Mouse (Mus musculus): ENCODE results near the gene Ccdc88c.
A peak's percentile ranks its signal among the peaks of the same experiment; 100 is the strongest.

Ccdc88c gene

DNA sequence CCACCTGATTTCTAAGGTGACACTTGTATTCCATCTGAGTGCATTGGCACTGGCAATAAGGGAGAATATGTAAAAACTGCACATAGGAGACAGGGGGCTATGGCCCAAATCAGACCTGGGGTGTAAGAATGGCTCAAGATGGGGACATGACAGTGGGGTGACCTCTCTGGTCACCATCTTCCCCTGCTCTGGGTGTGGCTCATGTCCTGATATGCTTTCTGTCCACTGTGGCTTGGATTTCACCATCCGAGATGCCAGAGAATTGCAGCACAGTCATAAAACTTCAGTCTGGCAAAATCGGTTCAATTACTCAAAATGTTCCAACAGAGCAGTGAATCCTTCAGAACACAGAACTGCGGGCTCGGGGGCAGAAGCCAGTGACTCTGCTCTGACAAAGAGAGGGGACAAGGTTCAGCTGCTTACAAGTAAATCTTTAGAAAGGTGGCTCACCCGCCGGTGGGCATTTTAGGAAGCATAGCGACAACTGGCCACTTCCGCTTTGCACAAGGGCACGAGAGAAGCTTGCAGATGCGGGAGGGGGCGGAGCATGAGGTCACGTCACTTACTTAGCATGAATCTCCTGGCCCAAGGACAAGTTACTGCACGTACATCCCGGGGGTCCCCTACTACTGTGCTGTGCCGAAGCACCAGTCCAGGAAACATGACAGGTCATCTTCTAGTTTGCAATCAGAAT is 104.1 kb downstream of the Ccdc88c start:
- no peak for DNase-seq

DNA sequence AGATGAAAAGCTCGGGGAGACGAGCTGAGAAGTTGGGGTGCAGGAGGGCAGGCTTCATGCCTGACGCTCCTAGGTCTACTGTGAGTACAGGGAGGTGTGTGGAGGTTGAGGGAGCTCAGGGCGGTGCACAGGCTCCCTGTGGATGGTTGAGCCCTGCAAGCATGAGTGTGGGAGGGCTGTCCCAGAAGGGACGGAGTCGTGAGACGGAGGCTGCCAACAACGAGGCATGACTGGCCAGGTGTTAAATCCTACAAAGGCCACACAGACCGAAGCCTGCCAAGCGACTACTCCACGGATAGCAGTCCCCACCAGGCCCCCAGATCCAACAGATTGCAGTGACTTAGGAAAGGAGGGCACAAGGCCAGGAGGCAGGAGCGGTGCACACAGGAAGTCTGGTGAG is 118.1 kb downstream of the Ccdc88c start:
- no peak for DNase-seq

DNA sequence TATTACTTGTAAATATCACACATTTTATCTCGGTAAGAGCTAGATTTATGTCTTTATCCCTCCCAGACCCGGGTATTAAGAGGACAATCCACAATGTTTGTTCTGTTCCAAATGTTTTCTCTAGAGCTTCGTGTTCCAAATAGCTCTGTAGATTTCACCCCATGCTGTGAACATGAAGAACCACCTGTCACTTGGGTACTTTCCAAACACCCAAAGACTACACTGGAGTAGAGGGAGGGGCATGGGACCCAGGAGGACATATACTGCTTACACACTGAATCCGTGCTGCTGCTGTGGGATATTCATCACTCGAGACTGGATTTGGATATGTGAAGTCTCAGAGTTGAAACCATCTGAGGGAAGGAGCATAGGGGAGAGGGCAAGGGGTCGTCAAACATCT is 119.1 kb downstream of the Ccdc88c start:
- no peak for DNase-seq

DNA sequence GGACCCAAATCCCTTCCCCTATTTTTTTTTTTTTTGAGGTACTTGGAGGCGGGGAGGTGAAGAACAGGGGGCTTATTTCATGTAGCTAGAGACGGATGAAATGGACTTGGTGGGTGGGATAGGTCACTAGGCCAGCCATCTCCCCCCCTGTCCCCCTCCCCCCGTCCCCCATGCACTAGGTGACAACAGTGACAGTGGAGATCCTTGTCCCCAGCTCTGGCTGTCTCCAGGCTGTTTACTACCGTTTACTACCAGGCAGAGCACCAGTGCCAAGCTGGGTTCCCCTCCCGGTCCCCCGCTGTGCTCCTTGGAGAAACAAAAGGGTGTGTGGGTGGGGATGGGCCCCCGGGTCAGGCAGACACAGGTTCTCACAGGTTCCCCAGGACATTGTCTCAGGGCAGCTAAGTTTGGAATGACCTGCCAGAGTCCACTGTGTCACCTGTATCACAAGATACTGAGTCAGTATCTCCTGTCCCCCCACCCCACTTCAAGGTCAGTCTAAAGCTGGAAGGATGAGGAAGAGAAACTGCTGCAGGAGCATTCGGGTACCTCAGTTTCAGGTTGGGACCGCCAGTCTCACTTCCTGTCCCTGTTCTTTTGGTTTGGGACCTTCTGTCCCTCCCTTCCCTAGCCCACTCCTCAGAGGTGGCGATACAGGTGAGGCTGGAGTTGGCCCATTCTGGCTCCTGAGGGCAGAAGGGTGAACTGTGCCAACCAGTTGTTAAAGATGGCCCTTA is 120.4 kb downstream of the Ccdc88c start:
- no peak for DNase-seq

DNA sequence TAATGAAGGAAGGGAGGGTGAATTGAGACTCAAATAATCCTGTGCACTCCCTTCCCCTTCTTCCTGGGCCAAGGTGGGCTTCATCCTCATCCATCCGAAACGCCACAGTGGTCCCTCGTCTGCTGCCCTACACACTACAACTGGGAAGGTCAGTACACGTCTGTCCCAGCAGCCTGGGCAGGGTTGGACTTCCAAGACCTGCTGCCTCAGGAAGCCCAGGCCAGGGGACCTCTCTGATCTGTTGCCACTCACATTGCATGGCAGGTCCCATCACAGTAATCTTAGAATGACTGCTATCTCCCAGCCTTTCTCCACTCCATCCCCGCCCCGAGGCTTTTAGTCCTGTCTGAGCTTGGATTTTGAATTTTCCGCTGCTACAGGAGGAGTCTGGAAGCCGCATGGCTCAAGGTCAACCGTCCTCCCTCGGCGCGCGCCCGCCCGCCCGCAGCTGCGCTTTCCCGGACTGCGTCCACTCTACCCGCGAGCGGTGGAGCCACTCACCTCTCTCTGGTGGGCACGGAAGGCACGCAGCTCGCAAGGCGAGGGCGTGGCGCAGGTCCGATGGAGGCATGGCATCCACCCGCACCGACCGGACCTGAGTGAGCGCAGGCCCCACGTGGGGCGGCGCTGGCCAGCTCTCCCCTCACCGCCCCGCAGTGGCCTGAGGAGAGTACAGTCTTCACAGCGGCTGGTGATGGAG is 121.1 kb downstream of the Ccdc88c start, which contains the start of gene Gpr68:
TSS of gene Gpr68 (minus strand) at position 601 of the 700 bp plus-strand sequence.
- DNase-seq: no peak

DNA sequence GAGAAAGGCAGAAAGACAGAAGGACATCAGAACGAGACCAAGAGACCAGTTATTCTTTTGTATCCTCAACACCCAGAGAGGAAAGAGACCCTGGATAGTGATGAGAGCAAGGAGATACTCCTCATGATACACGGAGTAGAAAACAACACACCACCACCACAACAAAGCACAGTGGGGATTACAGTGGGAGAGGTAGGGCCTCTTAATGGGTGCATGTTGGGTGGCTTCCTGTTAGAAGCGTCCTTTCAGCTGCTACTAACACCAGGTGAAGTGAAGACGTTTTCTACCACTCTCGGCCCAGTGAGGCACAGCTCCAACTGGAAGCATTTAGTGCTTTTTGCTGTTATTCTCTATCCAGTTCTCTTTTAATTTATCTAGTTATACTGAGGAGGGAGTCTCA is 122.0 kb downstream of the Ccdc88c start:
- no peak for DNase-seq

DNA sequence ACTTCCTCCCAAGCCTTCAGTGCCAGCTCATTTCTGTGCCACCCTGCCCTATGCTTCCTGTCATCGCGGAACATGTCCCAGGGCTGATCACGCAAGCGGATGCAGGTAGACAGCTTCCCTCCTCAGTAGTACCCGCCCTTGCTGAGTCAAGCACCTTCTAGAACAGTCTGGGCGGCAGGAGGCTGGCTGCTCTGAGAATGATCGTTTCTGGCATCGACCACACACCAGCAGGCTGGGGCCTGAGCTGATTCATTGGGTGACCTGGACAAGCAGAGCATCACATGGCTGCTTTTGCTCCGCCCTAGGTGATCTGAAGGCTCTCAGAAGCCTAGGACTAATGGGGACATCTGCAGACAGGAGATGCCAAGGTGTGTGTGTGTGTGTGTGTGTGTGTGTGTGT is 125.1 kb downstream of the Ccdc88c start:
- no peak for DNase-seq

DNA sequence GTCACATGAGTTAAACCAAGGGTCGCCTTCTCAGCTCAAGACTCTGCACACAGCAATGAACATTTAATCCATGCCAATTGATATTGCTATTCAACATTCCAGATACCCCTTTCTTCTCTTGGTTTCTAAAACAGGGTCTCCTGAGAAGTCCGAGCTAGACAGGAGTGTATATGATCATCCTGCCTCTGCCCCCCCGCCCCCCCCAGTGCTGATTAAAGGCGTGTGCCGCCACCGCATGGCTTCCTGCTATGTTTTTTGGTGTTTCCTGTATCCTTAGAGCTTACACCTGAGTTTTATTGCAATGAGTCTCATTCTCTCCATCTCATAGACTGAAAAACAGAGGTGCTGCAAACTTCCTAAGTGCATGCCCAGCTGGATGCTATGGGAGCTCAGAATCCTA is 127.5 kb downstream of the Ccdc88c start:
- DNase-seq: no peak

DNA sequence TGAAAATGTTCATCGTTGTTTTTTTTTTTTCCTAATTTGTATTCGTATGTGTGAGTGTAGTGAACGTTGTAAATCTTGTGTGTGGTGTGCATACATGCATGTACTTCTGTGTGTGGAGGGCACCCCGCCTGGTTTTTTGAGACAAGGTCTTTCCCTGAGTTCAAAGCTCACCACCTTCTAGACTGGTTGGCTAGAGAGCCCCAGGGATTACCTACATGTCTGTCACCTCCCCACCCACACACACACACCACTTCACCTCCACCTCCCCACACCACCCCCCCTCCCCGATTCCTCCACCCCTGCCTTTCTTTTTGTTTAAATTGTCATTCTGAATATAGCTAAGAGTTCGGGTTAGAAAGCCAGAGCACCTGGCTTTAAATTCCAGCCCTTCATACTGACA is 128.0 kb downstream of the Ccdc88c start:
- no peak for DNase-seq

DNA sequence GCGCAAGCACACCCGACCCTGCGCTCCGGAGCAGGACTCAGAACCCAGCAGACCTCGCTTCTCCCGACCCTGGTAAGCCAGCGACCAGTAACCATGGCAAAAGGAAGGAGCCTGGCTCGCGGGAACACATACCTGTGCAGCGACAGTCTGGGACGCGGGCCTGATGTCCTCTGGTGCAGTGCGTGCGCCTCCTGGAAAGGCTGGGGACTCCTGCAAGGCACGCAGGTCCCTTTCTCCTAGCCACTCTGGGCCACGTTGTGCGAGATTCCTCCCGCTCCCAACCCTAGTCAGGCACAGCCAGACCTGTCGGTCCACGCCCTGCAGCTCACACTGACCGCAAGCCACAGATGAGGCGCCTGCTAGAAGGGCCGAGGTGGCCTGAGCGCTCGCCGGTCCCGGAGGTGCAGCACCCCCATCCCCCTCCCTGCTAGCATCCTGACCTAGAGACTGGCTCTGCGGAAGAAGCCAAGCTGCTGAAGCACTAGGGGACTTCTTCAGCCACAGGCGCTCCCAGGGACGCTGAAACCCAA is 129.7 kb downstream of the Ccdc88c start:
- DNase-seq: no peak

DNA sequence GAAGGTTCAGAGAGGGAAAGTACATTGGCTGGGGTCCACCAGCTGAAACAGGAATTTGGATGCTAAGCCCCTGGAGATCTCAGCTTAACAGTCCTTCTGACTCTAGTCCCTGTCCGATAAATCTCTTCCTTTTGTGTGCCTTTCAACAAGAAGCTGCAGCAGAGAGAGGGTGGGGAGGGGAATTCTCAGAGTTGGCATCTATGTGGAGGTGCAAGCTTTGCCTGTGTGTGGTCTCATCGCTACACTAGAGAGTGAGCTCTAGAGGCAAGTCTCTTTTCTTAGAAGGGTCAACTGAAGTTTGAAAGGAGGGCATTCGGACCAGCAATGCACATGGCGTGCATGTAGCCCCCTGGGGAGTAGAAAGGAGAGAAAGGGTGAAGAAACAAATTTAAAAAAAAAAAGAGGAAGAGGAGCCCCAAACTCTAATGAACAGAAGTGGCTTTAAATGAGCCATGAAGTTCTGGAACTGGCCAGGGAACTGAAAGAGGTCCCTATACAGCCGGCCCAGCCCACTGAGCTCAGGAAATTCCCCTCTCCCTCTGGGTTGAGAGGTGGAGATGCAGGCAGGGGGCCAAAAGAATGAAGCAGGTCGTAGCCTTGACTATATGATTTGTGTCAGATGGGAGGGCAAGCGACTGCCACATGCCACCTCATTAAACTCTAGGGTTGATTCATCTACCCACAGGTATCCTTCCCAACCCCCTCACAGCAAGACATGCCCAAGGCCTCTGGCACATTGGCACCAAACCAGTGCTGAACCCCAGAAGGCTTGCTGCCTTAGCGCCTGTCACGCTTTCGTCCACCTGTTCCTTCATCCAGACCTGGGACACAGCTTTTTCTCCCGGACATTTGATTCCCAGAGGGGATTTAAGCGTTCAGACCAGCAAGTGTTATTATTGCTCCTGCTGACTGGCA is 130.9 kb downstream of the Ccdc88c start:
- DNase-seq: no peak

DNA sequence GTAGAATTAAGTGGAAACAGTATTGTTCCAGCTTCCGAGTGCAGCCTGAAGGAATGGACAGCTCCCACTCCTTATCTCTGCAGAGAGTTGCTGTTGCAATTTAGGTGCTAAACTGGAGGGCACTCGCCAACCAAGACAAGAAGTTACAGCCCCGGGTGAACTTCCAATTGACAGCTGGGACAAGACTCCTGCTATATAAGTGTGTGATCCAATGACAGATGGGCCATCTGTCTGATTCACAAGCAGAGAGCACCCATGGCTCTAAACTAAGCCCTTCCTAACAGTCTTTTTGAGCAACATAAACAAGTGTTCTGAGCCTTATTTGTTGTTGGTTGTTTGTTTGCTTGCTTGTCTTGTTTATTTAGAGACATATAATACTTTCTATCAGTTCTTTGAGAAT is 132.2 kb downstream of the Ccdc88c start:
- DNase-seq: no peak

DNA sequence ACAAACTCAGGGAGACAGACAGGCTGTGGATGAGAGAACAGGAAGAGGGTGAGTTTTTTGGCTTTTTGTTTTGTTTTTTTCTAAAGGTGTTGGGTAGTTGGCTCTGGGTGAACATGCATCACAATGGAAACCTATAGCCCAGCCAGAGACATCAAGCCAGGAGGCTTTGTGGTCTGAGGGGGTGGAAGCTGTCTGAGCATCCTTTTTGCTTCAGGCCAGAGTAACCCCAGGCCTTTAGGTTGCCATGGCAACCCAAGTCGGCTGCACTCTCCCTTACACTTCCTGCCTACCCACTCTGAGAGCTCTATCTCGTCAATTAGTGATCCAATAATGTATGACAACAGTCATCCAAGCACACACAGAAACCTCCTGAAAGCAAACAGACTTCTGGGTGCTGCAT is 133.4 kb downstream of the Ccdc88c start:
- no peak for DNase-seq

DNA sequence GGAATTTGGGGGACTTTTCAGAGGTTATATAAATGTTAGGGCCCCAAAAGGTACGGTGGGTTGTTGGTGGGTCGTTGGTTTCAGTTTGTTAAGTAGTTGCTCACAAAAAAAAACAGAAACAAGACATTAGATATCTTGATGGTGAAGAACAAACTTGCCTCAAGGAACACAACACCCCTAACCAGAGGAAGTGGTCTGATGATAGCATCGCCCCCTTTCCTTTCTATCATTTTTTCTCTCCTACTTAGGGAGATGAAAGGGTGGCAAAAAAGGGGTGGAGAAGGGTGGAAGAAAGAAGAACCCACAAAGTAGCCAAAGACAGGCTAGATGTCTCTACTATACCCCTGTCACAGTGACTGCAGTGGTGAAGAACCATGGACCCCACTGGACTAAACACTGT is 138.3 kb downstream of the Ccdc88c start:
- DNase-seq: no peak

DNA sequence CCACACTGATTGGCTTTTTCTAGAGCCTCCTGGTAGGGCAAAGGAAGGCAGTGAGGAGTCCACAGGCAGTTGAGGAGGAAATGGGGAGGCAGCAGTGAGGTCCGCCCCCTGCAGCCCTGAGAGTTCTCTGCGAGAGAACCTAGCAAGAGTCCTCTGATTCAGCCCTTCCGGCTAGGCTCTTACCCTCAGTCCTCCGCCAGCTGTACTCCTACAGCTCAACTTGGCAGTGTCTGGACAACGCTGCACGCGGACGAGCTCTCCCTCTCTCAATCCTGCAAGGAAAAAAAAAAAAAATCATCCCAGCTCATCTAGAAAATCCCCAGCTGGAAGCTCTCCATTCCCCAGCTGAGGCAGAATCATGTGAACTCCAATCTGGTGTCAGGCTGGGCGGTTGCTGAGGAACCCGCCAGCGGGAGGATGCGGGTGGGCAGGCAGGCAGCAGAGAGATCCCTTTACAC is 141.0 kb downstream of the Ccdc88c start:
- DNase-seq: peak; percentile 73

DNA sequence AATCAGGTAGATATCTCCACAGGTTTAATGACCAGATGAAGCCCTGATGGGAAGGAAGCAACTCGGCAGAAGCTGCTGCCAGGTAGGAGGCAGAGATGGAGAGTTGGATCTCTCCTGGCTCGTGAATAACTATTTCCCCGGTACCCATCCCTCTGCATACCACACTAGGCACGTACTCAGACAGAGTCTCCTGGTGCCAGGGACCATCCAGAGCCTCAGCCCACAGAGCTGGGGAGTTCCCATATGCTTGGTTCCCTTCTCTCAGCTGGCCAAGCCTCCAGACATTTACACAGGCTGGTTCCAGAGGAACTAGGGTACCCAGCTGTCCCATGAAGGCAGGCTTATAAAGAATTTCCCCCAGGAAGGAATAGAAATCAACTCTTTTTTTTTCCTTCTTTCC is 142.0 kb downstream of the Ccdc88c start:
- DNase-seq: no peak

DNA sequence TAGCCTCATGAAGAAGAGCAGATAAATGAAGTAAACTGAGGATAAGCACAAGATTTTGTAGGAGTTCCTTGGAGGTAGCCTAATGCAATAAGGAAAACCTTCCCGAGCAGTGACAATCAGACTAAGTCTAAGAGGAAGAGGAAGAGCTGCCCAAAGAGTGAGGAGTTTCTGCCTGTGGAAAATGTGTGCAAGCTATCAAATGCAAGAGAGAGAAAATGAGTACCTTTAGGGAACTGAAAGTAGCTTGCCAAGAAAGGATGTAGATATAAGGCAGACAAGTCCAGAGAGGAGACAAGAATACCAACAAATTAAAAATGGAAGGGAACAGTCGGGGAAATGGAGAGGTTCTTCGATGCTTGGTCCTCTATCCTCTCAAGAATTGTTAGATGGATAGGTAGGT is 143.3 kb downstream of the Ccdc88c start:
- no peak for DNase-seq

DNA sequence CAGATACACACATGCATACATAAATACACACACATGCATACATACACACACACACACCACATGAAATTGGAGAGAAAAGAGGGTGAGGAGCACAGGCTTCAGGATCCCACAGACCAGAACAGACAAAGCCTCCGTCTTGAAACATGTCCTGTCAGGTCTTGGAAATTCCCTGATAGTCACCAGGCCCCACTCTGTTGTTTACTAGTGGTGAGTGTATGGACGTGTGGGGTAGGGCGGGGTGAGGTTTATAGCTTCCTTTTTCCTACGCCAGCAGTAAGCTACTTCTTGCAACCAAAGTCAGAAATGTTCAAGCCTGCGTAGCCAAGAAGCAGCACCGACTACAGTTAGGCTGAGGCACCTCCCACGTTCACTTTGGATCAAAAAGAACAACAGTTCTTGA is 145.7 kb downstream of the Ccdc88c start:
- DNase-seq: no peak

DNA sequence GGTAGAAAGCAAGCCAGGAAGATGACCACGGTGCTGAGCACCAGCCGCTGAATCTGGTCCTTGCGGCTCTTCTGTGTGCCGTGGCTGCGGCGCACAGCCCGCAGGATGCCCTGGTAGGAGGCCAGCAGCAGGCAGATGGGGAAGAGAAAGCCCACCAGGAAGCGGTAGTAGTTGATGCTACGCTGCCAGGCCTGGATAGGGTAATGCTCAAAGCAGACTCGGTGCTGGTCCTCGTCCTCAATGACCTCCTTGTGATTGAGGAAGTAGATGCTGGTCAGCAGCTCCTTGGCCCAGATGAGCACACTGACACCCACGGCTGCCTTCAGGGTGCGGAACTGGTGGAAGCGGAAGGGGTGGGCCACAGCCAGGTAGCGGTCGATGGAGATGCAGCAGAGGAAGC is 150.3 kb downstream of the Ccdc88c start:
- DNase-seq: no peak

DNA sequence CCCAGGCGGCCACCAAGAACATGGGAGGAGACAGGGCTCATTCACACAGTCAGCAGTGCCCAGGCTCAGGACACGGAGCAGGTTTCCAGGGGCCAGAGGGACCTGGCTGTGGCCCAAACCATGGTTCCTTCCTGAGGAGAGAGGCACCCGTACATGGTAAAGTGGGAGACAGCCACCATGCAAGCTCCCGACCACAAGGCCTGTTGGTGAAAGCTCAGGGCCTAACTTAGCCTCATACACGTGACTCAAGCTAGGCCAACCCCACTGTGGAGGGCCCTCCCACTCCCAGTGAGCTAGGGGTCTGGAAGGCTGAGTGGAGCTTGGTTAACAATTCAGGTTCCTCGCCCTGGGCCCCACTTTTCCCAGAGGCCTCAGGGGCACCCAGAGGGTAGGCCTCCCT is 150.9 kb downstream of the Ccdc88c start:
- no peak for DNase-seq

DNA sequence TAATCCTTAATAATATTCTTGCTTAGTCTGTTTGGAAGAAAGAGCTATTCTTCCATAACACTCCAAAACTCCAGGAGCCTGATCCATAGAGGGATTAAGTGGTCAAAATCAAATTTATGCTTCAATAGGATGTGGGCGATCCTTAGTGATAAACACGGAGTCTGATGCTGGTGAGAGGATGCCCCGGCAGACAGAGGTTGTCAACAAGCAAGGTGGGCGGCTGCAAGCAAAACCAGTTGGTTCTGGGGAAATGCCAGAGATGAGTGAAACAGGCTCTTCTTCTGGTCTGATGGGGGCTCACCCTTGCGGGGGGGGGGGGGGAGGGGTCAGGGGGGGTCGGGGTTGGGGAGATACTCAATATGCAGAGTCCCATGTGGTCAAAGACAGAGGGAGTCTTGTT is 152.9 kb downstream of the Ccdc88c start:
- DNase-seq: no peak

DNA sequence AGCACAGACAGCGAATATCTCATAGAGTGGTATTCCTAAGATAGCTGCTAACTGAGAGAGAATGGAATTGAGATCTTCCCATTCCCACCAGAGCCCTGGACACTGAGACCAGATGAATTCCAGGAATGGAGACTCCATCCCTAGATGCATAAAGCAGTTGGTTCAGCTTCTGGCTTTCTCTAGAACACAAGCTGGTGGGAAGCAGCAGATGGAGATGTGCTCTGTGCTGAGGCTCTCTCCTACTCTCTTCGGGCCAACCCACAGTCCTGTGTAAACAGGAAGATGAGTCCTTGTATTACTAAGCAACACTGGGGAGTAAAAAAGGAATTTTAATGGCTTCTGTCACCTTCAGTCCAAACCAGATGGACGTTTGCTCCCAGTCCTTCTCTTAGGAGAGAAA is 153.3 kb downstream of the Ccdc88c start:
- DNase-seq: no peak

DNA sequence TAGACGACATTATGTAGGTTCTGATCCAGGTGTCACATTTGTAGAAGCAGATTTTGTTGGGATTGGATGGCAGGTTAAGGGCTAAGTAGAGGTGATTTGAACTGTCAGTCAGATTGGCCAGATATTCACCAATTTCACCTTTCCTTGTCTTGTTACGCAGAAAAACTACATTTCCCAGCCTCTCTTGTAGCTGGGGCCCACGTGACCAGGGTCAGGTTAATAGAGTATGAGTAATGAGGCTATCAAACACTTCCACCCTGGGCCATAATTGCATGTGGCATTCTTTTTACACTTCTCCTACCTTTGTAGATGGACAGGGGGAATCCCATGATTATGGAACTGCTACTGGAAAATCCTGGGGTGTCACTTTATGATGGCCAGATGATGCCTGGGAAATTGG is 155.2 kb downstream of the Ccdc88c start:
- no peak for DNase-seq

All from lung, postnatal 10 days (tissue).